Mouse (Mus musculus): Measurements from ENCODE around the gene Prkcb. TPM values are rescaled to one million over a fixed set of nuclear protein-coding genes. Genes with fewer than 3 reads are reported as not detected.

Prkcb gene
- total and polyA plus RNA-seq, 2 experiments from 2014 or later: 196 to 307 TPM

- TF ChIP-seq CTCF (IDR thresholded peaks at IDR 0.05): no peak
- H3K4me2 ChIP-seq (ENCODE audit: low read depth, low read length, poor library complexity, severe bottlenecking): no peak overlapping the region
- H3K36me3 ChIP-seq (ENCODE audit: insufficient read depth, low read length): no peaks in the 10 kb centered on the region
- H3K27ac ChIP-seq (ENCODE audit: low read depth, low read length): no peak overlapping the region
- no peak for ATAC-seq (ENCODE audit: low FRiP score)
- DNase-seq (ENCODE audit: low spot score): no peak
- H3K4me3 ChIP-seq (ENCODE audit: low read depth, low read length): no peak overlapping the region
- no peaks in the 10 kb centered on the region for H3K27me3 ChIP-seq (ENCODE audit: insufficient read depth, low read length)
- no peaks in the 10 kb centered on the region for H3K9me3 ChIP-seq (ENCODE audit: low read length)
- no peaks in the 10 kb centered on the region for H3K4me1 ChIP-seq (ENCODE audit: insufficient read depth, low read length)
- WGBS: 54% methylated on average over 8 of the region's 8 CpGs
- no peak overlapping the region for H3K9ac ChIP-seq (replicated peaks; ENCODE audit: low read length, poor library complexity, severe bottlenecking)
Observed at GRCm38 (mm10) chr7:122244584-122244983, 44.0 kb upstream of the Prkcb start.

- no peak for TF ChIP-seq CTCF (IDR thresholded peaks at IDR 0.05)
- WGBS: 84% methylated on average over 3 of the region's 5 CpGs
- Histone ChIP-seq H3K9me3 (ENCODE audit: low read length) (no peaks in the 10 kb centered on the region), H3K4me1 (ENCODE audit: insufficient read depth, low read length) (no peaks in the 10 kb centered on the region), H3K4me2 (ENCODE audit: low read depth, low read length, poor library complexity, severe bottlenecking) (no peak overlapping the region), H3K4me3 (ENCODE audit: low read depth, low read length) (no peak overlapping the region), H3K27me3 (ENCODE audit: insufficient read depth, low read length) (no peaks in the 10 kb centered on the region), H3K9ac (replicated peaks; ENCODE audit: low read length, poor library complexity, severe bottlenecking) (no peak overlapping the region), H3K36me3 (ENCODE audit: insufficient read depth, low read length) (no peaks in the 10 kb centered on the region), H3K27ac (ENCODE audit: low read depth, low read length) (no peak overlapping the region)
- no peak for ATAC-seq (ENCODE audit: low FRiP score)
- DNase-seq (ENCODE audit: low spot score): no peak
Observed at GRCm38 (mm10) chr7:122245976-122246375, 42.6 kb upstream of the Prkcb start.

DNA sequence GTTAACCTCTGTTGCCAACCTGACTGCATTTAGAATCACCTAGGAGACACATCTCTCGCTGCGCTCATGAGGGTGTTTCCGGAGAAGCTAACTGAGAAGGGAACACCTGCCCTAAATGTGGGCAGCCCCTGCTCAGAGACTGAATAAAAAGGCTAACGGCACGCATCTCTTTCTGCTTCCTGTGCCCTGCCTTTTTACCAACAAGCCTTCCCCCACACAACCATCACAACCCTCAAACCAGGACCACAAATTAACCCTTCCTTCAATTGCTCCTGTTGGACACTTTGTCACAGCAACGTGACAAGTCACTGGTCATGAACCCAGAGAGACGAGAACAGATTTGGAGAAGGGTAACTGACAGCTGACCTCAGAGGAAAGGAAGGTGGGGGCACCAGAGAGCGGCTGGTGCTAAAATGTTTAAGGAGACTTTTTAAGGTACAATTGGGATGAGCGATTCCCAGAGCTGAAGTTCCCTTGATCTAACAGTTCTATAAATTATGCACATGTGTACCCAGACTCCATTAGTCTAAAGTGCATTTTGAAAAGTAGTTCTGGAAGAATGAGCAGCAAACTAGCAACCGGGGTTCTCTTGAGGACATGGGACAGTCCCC, 41.2 kb upstream of the Prkcb start:
- Histone ChIP-seq H3K4me3 (ENCODE audit: low read depth, low read length) (no peak overlapping the region), H3K9me3 (ENCODE audit: low read length) (no peaks in the 10 kb centered on the region), H3K9ac (replicated peaks; ENCODE audit: low read length, poor library complexity, severe bottlenecking) (no peak overlapping the region), H3K4me1 (ENCODE audit: insufficient read depth, low read length) (no peaks in the 10 kb centered on the region), H3K27me3 (ENCODE audit: insufficient read depth, low read length) (no peaks in the 10 kb centered on the region), H3K4me2 (ENCODE audit: low read depth, low read length, poor library complexity, severe bottlenecking) (no peak overlapping the region), H3K36me3 (ENCODE audit: insufficient read depth, low read length) (no peaks in the 10 kb centered on the region), H3K27ac (ENCODE audit: low read depth, low read length) (no peak overlapping the region)
- 84% methylated on average over 10 of the region's 10 CpGs for WGBS
- no peak for DNase-seq (ENCODE audit: low spot score)
- no peak for TF ChIP-seq CTCF (IDR thresholded peaks at IDR 0.05)
- no peak for ATAC-seq (ENCODE audit: low FRiP score)

GRCm38 (mm10) chr7:122249321-122249821, 39.2 kb upstream of the Prkcb start:
- no peak overlapping the region for H3K4me3 ChIP-seq (ENCODE audit: low read depth, low read length)

GRCm38 (mm10) chr7:122251197-122252011, 37.1 kb upstream of the Prkcb start:
- Histone ChIP-seq H3K9me3 (ENCODE audit: low read length) (no peaks in the 10 kb centered on the region), H3K4me1 (ENCODE audit: insufficient read depth, low read length) (no peaks in the 10 kb centered on the region), H3K4me3 (ENCODE audit: low read depth, low read length) (no peak overlapping the region), H3K36me3 (ENCODE audit: insufficient read depth, low read length) (no peaks in the 10 kb centered on the region), H3K27me3 (ENCODE audit: insufficient read depth, low read length) (no peaks in the 10 kb centered on the region), H3K27ac (ENCODE audit: low read depth, low read length) (no peak overlapping the region), H3K4me2 (ENCODE audit: low read depth, low read length, poor library complexity, severe bottlenecking) (no peak overlapping the region), H3K9ac (replicated peaks; ENCODE audit: low read length, poor library complexity, severe bottlenecking) (no peak overlapping the region)
- ATAC-seq (ENCODE audit: low FRiP score) (0 out of 2 replicates have a peak, but pooled peaks have one; percentile 7), DNase-seq (ENCODE audit: low spot score) (peak; percentile 75)
- TF ChIP-seq CTCF (IDR thresholded peaks at IDR 0.05): peak; percentile 78
- 37% methylated on average over 18 of the region's 21 CpGs for WGBS

More at GRCm38 (mm10) chr7:122249321-122249821, 39.2 kb upstream of the Prkcb start:
- 92% methylated on average over 9 of the region's 9 CpGs for WGBS
- TF ChIP-seq CTCF (IDR thresholded peaks at IDR 0.05): no peak
- H3K9me3 ChIP-seq (ENCODE audit: low read length): no peaks in the 10 kb centered on the region
- H3K9ac ChIP-seq (replicated peaks; ENCODE audit: low read length, poor library complexity, severe bottlenecking): no peak overlapping the region
- ATAC-seq (ENCODE audit: low FRiP score) (no peak), DNase-seq (ENCODE audit: low spot score) (no peak)
- H3K27ac ChIP-seq (ENCODE audit: low read depth, low read length): no peak overlapping the region
- no peak overlapping the region for H3K4me2 ChIP-seq (ENCODE audit: low read depth, low read length, poor library complexity, severe bottlenecking)
- H3K27me3 ChIP-seq (ENCODE audit: insufficient read depth, low read length): no peaks in the 10 kb centered on the region
- H3K36me3 ChIP-seq (ENCODE audit: insufficient read depth, low read length): no peaks in the 10 kb centered on the region
- H3K4me1 ChIP-seq (ENCODE audit: insufficient read depth, low read length): no peaks in the 10 kb centered on the region

DNA sequence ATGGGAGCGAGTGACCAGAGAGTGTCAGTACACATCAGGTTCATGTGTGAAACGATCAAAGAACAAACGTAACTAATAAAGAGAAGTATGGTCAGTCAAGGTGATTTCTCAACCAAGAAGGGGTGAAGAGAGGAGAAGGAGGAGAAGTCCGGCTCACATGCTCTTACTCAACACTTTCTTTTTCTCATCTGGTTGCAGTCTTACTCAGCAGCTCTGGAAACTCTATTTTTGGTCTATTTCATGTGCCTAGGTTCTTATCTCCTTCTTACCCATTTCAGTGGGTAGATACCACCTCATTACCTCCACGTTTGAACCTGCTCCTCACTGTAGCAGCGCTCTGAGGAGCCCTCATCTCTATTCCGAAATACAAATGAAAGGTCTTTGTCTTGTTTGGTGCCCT, 31.8 kb upstream of the Prkcb start:
- Histone ChIP-seq H3K4me3 (ENCODE audit: low read depth, low read length) (no peak overlapping the region), H3K4me2 (ENCODE audit: low read depth, low read length, poor library complexity, severe bottlenecking) (no peak overlapping the region), H3K4me1 (ENCODE audit: insufficient read depth, low read length) (no peaks in the 10 kb centered on the region), H3K27me3 (ENCODE audit: insufficient read depth, low read length) (no peaks in the 10 kb centered on the region), H3K36me3 (ENCODE audit: insufficient read depth, low read length) (no peaks in the 10 kb centered on the region), H3K9me3 (ENCODE audit: low read length) (no peaks in the 10 kb centered on the region), H3K27ac (ENCODE audit: low read depth, low read length) (no peak overlapping the region), H3K9ac (replicated peaks; ENCODE audit: low read length, poor library complexity, severe bottlenecking) (no peak overlapping the region)
- DNase-seq (ENCODE audit: low spot score) (no peak), ATAC-seq (ENCODE audit: low FRiP score) (no peak)
- no peak for TF ChIP-seq CTCF (IDR thresholded peaks at IDR 0.05)
- 84% methylated on average over 7 of the region's 7 CpGs for WGBS

All from midbrain, postnatal 0 days (tissue).